ENCODE assay signal across 8 mouse cellular contexts in the genomic region with DNA sequence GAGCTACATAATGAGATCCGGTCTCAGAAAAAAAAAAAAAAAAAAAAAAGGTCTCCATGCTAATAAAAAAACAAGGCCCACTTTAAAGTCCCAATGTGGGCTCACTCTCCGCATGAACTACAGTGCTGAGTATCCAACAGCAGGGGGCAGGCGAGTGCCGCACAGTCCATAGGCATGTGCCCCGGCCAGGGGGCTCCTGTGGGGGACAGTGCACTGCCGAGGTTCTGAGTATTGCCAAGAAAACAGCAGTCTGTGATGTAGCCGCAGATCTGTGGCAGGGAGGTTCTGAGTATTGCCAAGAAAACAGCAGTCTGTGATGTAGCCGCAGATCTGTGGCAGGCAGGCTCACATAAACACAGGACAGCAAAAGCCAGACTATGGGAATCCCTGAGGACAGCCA. TPM values are rescaled to one million over a fixed set of nuclear protein-coding genes. Genes with fewer than 3 reads are reported as not detected.
DNase-seq lines count a peak whose midpoint lies in the region; ATAC-seq and TF ChIP-seq lines count a peak whose summit lies in the region.

No protein-coding gene starts in this region.

- peak; percentile 94 for TF ChIP-seq CTCF in layer of hippocampus, adult 2 months (conservative IDR thresholded peaks at IDR 0.05)

- in situ Hi-C loops in ES-E14 (cut with MboI; ENCODE audit: low sequenced_read_pairs in 2 of 2, unreplicated experiment in 2 of 2), result no loop called here

- no peak overlapping the region for H3K4me2 ChIP-seq in limb, embryonic 14.5 days (replicated peaks; ENCODE audit: low read depth, low read length, severe bottlenecking)

- no peaks in the 10 kb centered on the region for H3K9me3 ChIP-seq in ES-E14 (ENCODE audit: control insufficient read depth, insufficient read depth, low read depth, low read length)
- H3K9me3 ChIP-seq in limb, embryonic 14.5 days (ENCODE audit: control insufficient read depth, low read length), result no peaks in the 10 kb centered on the region

- H3K36me3 ChIP-seq in ES-E14 (ENCODE audit: control insufficient read depth, insufficient read depth, low read length, poor library complexity, severe bottlenecking), result peaks cover 24% of the 10 kb centered on the region; the same call in 1 of the 2 replicates
- H3K36me3 ChIP-seq in limb, embryonic 14.5 days (ENCODE audit: control insufficient read depth, insufficient read depth, low read length), result peaks cover 36% of the 10 kb centered on the region

- peak in 1 of 2 experiments; percentile 63 for DNase-seq in layer of hippocampus, adult 2 months (ENCODE audit: low spot score in 2 of 2)
- no peak for DNase-seq in layer of hippocampus, adult 9-11 months
- DNase-seq in ES-E14 (ENCODE audit: low read depth, low spot score), result peak; percentile 39
- peak; percentile 54 to 58 for DNase-seq in cerebellum, postnatal 36 days
- DNase-seq in limb, embryonic 14.5 days (ENCODE audit: low spot score), result peak; percentile 74
- DNase-seq in naive thymus-derived CD4-positive, alpha-beta T cell, adult 2 months (ENCODE audit: low read depth), result peak; percentile 76
- DNase-seq in thymus, postnatal 4 days, result peak; percentile 87

- no peak for TF ChIP-seq POLR2A in limb, embryonic 14.5 days (IDR thresholded peaks at IDR 0.05; ENCODE audit: borderline replicate concordance, extremely low read depth, insufficient read depth, insufficient read length)

- peaks cover 0 to 8% of the 10 kb centered on the region in 2 experiments; a peak in 1 of 4 replicates for H3K4me1 ChIP-seq in ES-E14 (ENCODE audit: control insufficient read depth in 2 of 2, insufficient read depth in 2 of 2, low read length in 2 of 2, poor library complexity in 1 of 2)
- H3K4me1 ChIP-seq in limb, embryonic 14.5 days (ENCODE audit: control insufficient read depth, insufficient read depth, low read length), result no peaks in the 10 kb centered on the region

- 11% methylated on average over 8 of the region's 8 CpGs for WGBS in limb, embryonic 14.5 days

- no peak overlapping the region for H3K9ac ChIP-seq in ES-E14 (ENCODE audit: insufficient read depth, low read depth, low read length, poor library complexity, severe bottlenecking)
- no peak overlapping the region for H3K9ac ChIP-seq in limb, embryonic 14.5 days (ENCODE audit: low read depth, low read length, severe bottlenecking)

- H3K4me3 ChIP-seq in layer of hippocampus, adult 2 months, result no peak overlapping the region
- H3K4me3 ChIP-seq in ES-E14 (ENCODE audit: insufficient read depth in 1 of 2, low read depth in 1 of 2, low read length in 2 of 2, poor library complexity in 1 of 2, severe bottlenecking in 1 of 2), result no peak overlapping the region
- H3K4me3 ChIP-seq in limb, embryonic 14.5 days (replicated peaks; ENCODE audit: low read length), result no peak overlapping the region

- peak; percentile 81 to 83 for ATAC-seq in hematopoietic stem cell, adult 5-6 weeks (replicated peaks in 1 of 2; ENCODE audit: insufficient read depth in 1 of 2, low FRiP score in 2 of 2, low TSS enrichment in 1 of 2, low read depth in 1 of 2, poor library complexity in 2 of 2, severe bottlenecking in 2 of 2)
- peak; percentile 83 for ATAC-seq in limb, embryonic 14.5 days (ENCODE audit: low FRiP score, low read depth)

- no peaks in the 10 kb centered on the region for H3K27me3 ChIP-seq in limb, embryonic 14.5 days (ENCODE audit: control insufficient read depth, insufficient read depth, low read length)

- no peak overlapping the region for H3K27ac ChIP-seq in layer of hippocampus, adult 2 months
- no peak overlapping the region for H3K27ac ChIP-seq in ES-E14 (ENCODE audit: insufficient read depth, low read depth, low read length, poor library complexity, severe bottlenecking)
- H3K27ac ChIP-seq in limb, embryonic 14.5 days (replicated peaks; ENCODE audit: low read depth, low read length), result peak overlapping the region; percentile 55; the same call in 1 of the 2 replicates

TF ChIP-seq in ES-E14, 5 proteins besides CTCF, POLR2A, EP300 and RAD21:
- TF ChIP-seq ZNF384 (IDR thresholded peaks at IDR 0.05; ENCODE audit: low read depth, low read length) (peak; percentile 91; the same call in 1 of the 2 replicates), MAFK (IDR thresholded peaks at IDR 0.05; ENCODE audit: insufficient read depth, low read depth, low read length) (no peak)

RNA-seq across cellular contexts. Expression of gene Crocc, which starts 15.5 kb away (rescaled TPM):
- 10 to 100 TPM; 83.1 to 89.8 TPM for total RNA-seq in layer of hippocampus, adult 2 months (2021)
- total RNA-seq in ES-E14 (2012; rRNA removed), result 15.2 and 33.2 TPM in 2 replicates
- total RNA-seq in hematopoietic stem cell, adult 5-6 weeks (2017), result 8.3 and 9.9 TPM in 2 replicates
- polyA plus RNA-seq in limb, embryonic 14.5 days (2012; rRNA removed), result 25.9 and 27.8 TPM in 2 replicates
- polyA plus RNA-seq in limb, embryonic 14.5 days (2014; fragmentation: Nextera tagmentation; extraction: Ambion mirVana), result 5.4 and 7.3 TPM in 2 replicates

RNA-seq across cellular contexts. Expression of gene Necap2, which starts 33.3 kb away (rescaled TPM):
- total RNA-seq in layer of hippocampus, adult 2 months (2021), result 10 to 100 TPM; 41.6 to 42.2 TPM
- total RNA-seq in ES-E14 (2012; rRNA removed), result 28.3 and 36.3 TPM in 2 replicates
- total RNA-seq in hematopoietic stem cell, adult 5-6 weeks (2017), result 44.7 and 59.7 TPM in 2 replicates
- 79.1 and 91.0 TPM in 2 replicates for polyA plus RNA-seq in limb, embryonic 14.5 days (2012; rRNA removed)
- polyA plus RNA-seq in limb, embryonic 14.5 days (2014; fragmentation: Nextera tagmentation; extraction: Ambion mirVana), result 83.2 and 90.5 TPM in 2 replicates

RNA-seq across cellular contexts. Expression of gene Mfap2, which starts 34.6 kb away (rescaled TPM):
- total RNA-seq in layer of hippocampus, adult 2 months (2021), result 1 to 10 TPM; 4.5 to 6.9 TPM
- total RNA-seq in ES-E14 (2012; rRNA removed), result 1.4 and 1.5 TPM in 2 replicates
- total RNA-seq in hematopoietic stem cell, adult 5-6 weeks (2017), result not detected in 2 replicates
- 708 and 919 TPM in 2 replicates for polyA plus RNA-seq in limb, embryonic 14.5 days (2012; rRNA removed)
- 1,017 and 1,089 TPM in 2 replicates for polyA plus RNA-seq in limb, embryonic 14.5 days (2014; fragmentation: Nextera tagmentation; extraction: Ambion mirVana)

RNA-seq across cellular contexts. Expression of gene Spata21, which starts 43.3 kb away (rescaled TPM):
- total RNA-seq in layer of hippocampus, adult 2 months (2021), result not detected
- 0.21 and 0.27 TPM in 2 replicates for total RNA-seq in ES-E14 (2012; rRNA removed)
- total RNA-seq in hematopoietic stem cell, adult 5-6 weeks (2017), result not detected in 2 replicates
- 0.04 and 0.08 TPM in 2 replicates for polyA plus RNA-seq in limb, embryonic 14.5 days (2012; rRNA removed)
- 0.18 and 0.43 TPM in 2 replicates for polyA plus RNA-seq in limb, embryonic 14.5 days (2014; fragmentation: Nextera tagmentation; extraction: Ambion mirVana)

RNA-seq across cellular contexts. Expression of gene Atp13a2, which starts 58.1 kb away (rescaled TPM):
- 100 to 1,000 TPM; 155 to 162 TPM for total RNA-seq in layer of hippocampus, adult 2 months (2021)
- total RNA-seq in ES-E14 (2012; rRNA removed), result 31.1 and 48.9 TPM in 2 replicates
- total RNA-seq in hematopoietic stem cell, adult 5-6 weeks (2017), result 34.5 and 51.0 TPM in 2 replicates
- 74.6 and 112 TPM in 2 replicates for polyA plus RNA-seq in limb, embryonic 14.5 days (2012; rRNA removed)
- polyA plus RNA-seq in limb, embryonic 14.5 days (2014; fragmentation: Nextera tagmentation; extraction: Ambion mirVana), result 43.7 and 45.0 TPM in 2 replicates
